Mouse (Mus musculus) lung, adult 2 months (tissue): Measurements from ENCODE around the gene Gse1.

Experiments
- CTCF ChIP-seq: fragments of 200-500 bp; IDR thresholded peaks from 2 replicates; pipeline ENCODE4 v1.5.1; 2011; ENCODE audit warnings: mild to moderate bottlenecking, low read length, control low read depth; ENCODE audit not compliant: insufficient read depth
- POLR2A ChIP-seq: fragments of 200-500 bp; IDR thresholded peaks from 2 replicates; pipeline ENCODE4 v1.6.1; 2011; ENCODE audit warnings: low read depth, mild to moderate bottlenecking, control low read depth, low read length, borderline replicate concordance; ENCODE audit errors: extremely low read depth

DNA sequence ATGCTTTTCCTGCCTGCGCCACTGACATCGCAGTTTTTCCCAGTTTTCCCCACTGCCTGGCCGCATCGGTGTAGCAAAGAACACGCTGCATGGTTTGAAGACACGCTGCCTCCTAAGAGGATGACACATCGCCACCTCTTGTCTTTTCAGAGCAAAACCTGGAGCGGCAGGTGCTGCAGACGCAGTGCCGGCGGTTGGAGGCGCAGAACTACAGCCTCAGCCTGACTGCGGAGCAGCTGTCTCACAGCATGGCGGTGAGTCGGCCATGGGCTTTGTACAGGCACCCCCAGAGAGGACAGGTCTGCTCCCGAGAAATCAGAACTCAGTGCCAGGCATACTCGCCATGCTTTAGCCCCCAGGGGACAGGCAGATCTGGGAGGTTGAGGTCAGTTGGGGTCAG is 349.6 kb downstream of the Gse1 start:
- TF ChIP-seq CTCF (no peak), POLR2A (no peak)
